Mouse (Mus musculus) spleen, adult 2 months (tissue): ENCODE data around the gene Bmf.

Experiments used
- CTCF ChIP-seq: fragments of 200-500 bp; IDR thresholded peaks from 2 replicates; pipeline ENCODE4 v1.5.1; 2011; ENCODE audit warnings: mild to moderate bottlenecking, inconsistent platforms; ENCODE audit not compliant: insufficient read depth, insufficient read length, insufficient replicate concordance; ENCODE audit errors: extremely low read depth
- POLR2A ChIP-seq: fragments of 200-500 bp; IDR thresholded peaks from 2 replicates; pipeline ENCODE4 v1.6.1; 2011; ENCODE audit warnings: low read depth, low read length, inconsistent platforms

GRCm38 (mm10) chr2:118549507-118550473 lies at the start of gene Bmf:
- TF ChIP-seq CTCF (no peak), POLR2A (peak; percentile 16; the same call in 1 of the 2 replicates)
